Mouse (Mus musculus) layer of hippocampus, adult 2 months (tissue): ENCODE data around the gene E330009J07Rik. TPM values are rescaled to one million over a fixed set of nuclear protein-coding genes. Genes with fewer than 3 reads are reported as not detected.

Experiments
- DNase-seq, 2 experiments: peaks; one replicate each; pipeline ENCODE4 v3.0.0; 2022; ENCODE audit warnings: low spot score in 2 of 2
- H3K27ac ChIP-seq: fragments of 200-600 bp; 2 replicates; pipeline ENCODE4 v1.8.1; 2022
- H3K4me3 ChIP-seq: fragments of 200-600 bp; 2 replicates; pipeline ENCODE4 v1.8.1; 2022; ENCODE audit warnings: mild to moderate bottlenecking
- CTCF ChIP-seq: fragments of 200-600 bp; conservative IDR thresholded peaks from 2 replicates; pipeline ENCODE4 v1.8.1; 2022; ENCODE audit warnings: antibody characterized with exemption, mild to moderate bottlenecking, moderate library complexity
- long read RNA-seq, 2 experiments: library from polyadenylated mRNA; stranded (forward); transcript quantifications; one replicate each; pipeline ENCODE4 v2.0.0; 2021; ENCODE audit warnings: borderline mapping rate in 2 of 2
- total RNA-seq, 2 experiments: library from RNA; stranded (reverse); gene quantifications; 2 replicates each; pipeline ENCODE4 v1.2.3; 2021

E330009J07Rik gene
- 10 to 100 TPM; 42.5 to 47.0 TPM for total RNA-seq
- long read RNA-seq, experiment 1, full-length matches to known transcripts: 28 of 32 reads
- long read RNA-seq, experiment 1, partial matches to known transcripts: 4 of 32 reads
- long read RNA-seq, experiment 1, other reads (novel, unspliced or antisense): 0 of 32 reads
- long read RNA-seq, experiment 2, full-length matches to known transcripts: 46 of 51 reads
- long read RNA-seq, experiment 2, partial matches to known transcripts: 0 of 51 reads
- long read RNA-seq, experiment 2, other reads (novel, unspliced or antisense): 5 of 51 reads

GRCm38 (mm10) chr6:40436047-40436483 is at the start of gene E330009J07Rik:
E330009J07Rik (minus strand) TSS chr6:40436135.
- peak within 1 kb of the TSS; percentile 92 for H3K4me3 ChIP-seq
- peak; percentile 70 to 77 for DNase-seq
- peak within 1 kb of the TSS; percentile 96 for H3K27ac ChIP-seq
- no peak for TF ChIP-seq CTCF

- no peak for TF ChIP-seq CTCF
- Histone ChIP-seq H3K4me3 (no peak overlapping the region), H3K27ac (no peak overlapping the region)
- no peak for DNase-seq
These were observed 46.4 kb upstream of the E330009J07Rik start for GRCm38 (mm10) chr6:40482318-40482717.

GRCm38 (mm10) chr6:40479705-40480104 is 43.8 kb upstream of the E330009J07Rik start:
- no peak for DNase-seq
- Histone ChIP-seq H3K27ac (no peak overlapping the region), H3K4me3 (no peak overlapping the region)
- TF ChIP-seq CTCF: peak; percentile 71

GRCm38 (mm10) chr6:40476132-40476531 is 40.2 kb upstream of the E330009J07Rik start:
- Histone ChIP-seq H3K4me3 (no peak overlapping the region), H3K27ac (no peak overlapping the region)
- no peak for DNase-seq
- TF ChIP-seq CTCF: no peak

GRCm38 (mm10) chr6:40471720-40472010 is 35.7 kb upstream of the E330009J07Rik start:
- DNase-seq: no peak
- Histone ChIP-seq H3K27ac (peak overlapping the region; percentile 95), H3K4me3 (peak overlapping the region; percentile 84)
- no peak for TF ChIP-seq CTCF

- DNase-seq: peak; percentile 91 to 92
- Histone ChIP-seq H3K27ac (peak within 1 kb of the TSS; percentile 95), H3K4me3 (peak within 1 kb of the TSS; percentile 84)
- TF ChIP-seq CTCF: peak; percentile 31
These were observed 35.2 kb upstream of the E330009J07Rik start, which contains the start of gene Ssbp1 for GRCm38 (mm10) chr6:40470916-40471719. Ssbp1 (plus strand) TSS chr6:40471352.

GRCm38 (mm10) chr6:40465710-40466109 is 29.8 kb upstream of the E330009J07Rik start:
- Histone ChIP-seq H3K4me3 (no peak overlapping the region), H3K27ac (no peak overlapping the region)
- peak; percentile 65 for TF ChIP-seq CTCF
- no peak for DNase-seq

- DNase-seq: no peak
- Histone ChIP-seq H3K4me3 (no peak overlapping the region), H3K27ac (no peak overlapping the region)
- TF ChIP-seq CTCF: peak; percentile 86
These were observed 18.6 kb upstream of the E330009J07Rik start for GRCm38 (mm10) chr6:40454436-40455041.

GRCm38 (mm10) chr6:40448626-40449025 is 12.7 kb upstream of the E330009J07Rik start:
- no peak for DNase-seq
- H3K27ac ChIP-seq: no peak overlapping the region
- no peak overlapping the region for H3K4me3 ChIP-seq
- no peak for TF ChIP-seq CTCF

- Histone ChIP-seq H3K27ac (no peak overlapping the region), H3K4me3 (no peak overlapping the region)
- TF ChIP-seq CTCF: no peak
- no peak for DNase-seq
These were observed 7.5 kb upstream of the E330009J07Rik start for GRCm38 (mm10) chr6:40443281-40443928.

GRCm38 (mm10) chr6:40441755-40442154 is 5.8 kb upstream of the E330009J07Rik start:
- H3K27ac ChIP-seq: no peak overlapping the region
- peak; percentile 47 for TF ChIP-seq CTCF
- DNase-seq: no peak
- H3K4me3 ChIP-seq: no peak overlapping the region

GRCm38 (mm10) chr6:40441276-40441675 is 5.3 kb upstream of the E330009J07Rik start:
- H3K4me3 ChIP-seq: no peak overlapping the region
- no peak for DNase-seq
- H3K27ac ChIP-seq: no peak overlapping the region
- no peak for TF ChIP-seq CTCF

GRCm38 (mm10) chr6:40439731-40440130 is 3.8 kb upstream of the E330009J07Rik start:
- no peak overlapping the region for H3K4me3 ChIP-seq
- TF ChIP-seq CTCF: no peak
- DNase-seq: no peak
- H3K27ac ChIP-seq: no peak overlapping the region
